ENCODE assay signal across 8 mouse cellular contexts in the genomic region with DNA sequence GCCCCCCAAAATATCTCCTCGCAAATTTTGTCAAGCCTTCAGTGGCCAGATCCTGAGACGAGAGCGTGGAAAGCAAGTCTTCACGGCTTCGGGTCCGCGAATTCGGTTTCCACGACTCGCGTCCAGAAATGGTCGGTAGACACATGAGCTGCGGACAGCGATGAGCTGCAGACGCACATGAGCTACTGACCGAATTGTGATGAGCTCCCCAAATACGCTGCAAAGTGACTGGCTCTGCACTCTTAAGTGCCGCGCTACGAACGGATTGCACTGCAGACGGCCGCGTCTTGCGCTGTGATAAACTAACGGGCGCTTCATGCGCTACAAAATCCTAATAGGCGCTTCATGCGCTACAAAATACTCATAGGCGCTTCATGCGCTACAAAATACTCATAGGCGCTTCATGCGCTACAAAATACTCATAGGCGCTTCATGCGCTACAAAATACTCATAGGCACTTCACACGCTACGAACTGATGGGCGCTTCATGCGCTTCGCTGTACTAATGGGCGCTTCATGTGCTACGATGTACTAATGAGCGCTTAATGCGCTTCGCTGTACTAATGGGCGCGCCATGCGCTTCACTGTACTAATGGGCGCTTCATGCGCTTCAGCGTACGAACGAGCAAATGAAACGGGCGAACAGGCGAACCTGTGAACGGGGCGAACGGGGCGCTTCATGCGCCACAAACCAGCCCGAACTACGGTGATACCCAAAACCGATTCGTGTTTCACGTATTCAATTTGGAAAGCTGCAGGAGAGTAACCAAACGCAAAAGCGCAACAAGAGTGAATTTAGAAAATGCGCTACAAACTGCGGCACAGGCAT. TPM values are rescaled to one million over a fixed set of nuclear protein-coding genes. Genes with fewer than 3 reads are reported as not detected.
A peak's percentile ranks its signal among the peaks of the same experiment; 100 is the strongest.
DNase-seq lines count a peak whose midpoint lies in the region; ATAC-seq lines count a peak whose summit lies in the region.

No protein-coding gene starts in this region.

- peak overlapping the region; percentile 56 for H3K9ac ChIP-seq in hindbrain, embryonic 13.5 days
- peak overlapping the region; percentile 51 for H3K9ac ChIP-seq in lung, embryonic 16.5 days (ENCODE audit: low read length)

- H3K27me3 ChIP-seq in hindbrain, embryonic 13.5 days = no peaks in the 10 kb centered on the region
- H3K27me3 ChIP-seq in lung, embryonic 16.5 days (ENCODE audit: control insufficient read depth, insufficient read depth, low read depth, low read length) = no peaks in the 10 kb centered on the region

- 0 out of 2 replicates have a peak, but pooled peaks cover 6% of the 10 kb centered on the region for H3K4me1 ChIP-seq in hindbrain, embryonic 13.5 days (replicated peaks)
- no peaks in the 10 kb centered on the region for H3K4me1 ChIP-seq in lung, embryonic 16.5 days (replicated peaks; ENCODE audit: control insufficient read depth, insufficient read depth, low read length)

- H3K9me3 ChIP-seq in hindbrain, embryonic 13.5 days = peaks cover 4% of the 10 kb centered on the region; the same call in 1 of the 2 replicates
- H3K9me3 ChIP-seq in lung, embryonic 16.5 days (ENCODE audit: control insufficient read depth, low read length) = peaks cover 24% of the 10 kb centered on the region

- DNase-seq in R1 (ENCODE audit: low read depth, low spot score) = peak; percentile 80
- DNase-seq in cerebellum, adult 11 months = peak; percentile 30
- DNase-seq in layer of hippocampus, postnatal 25 days (ENCODE audit: extremely low spot score in 1 of 2, low spot score in 1 of 2) = peak; percentile 15 to 29
- DNase-seq in retina, adult 2 months (ENCODE audit: low read depth, low spot score) = peak; percentile 57
- DNase-seq in urinary bladder, adult 2 months (ENCODE audit: low spot score) = no peak

- H3K27ac ChIP-seq in hindbrain, embryonic 13.5 days = peak overlapping the region; percentile 42
- H3K27ac ChIP-seq in lung, embryonic 16.5 days (ENCODE audit: low read length) = peak overlapping the region; percentile 6; the same call in 1 of the 2 replicates

- H3K4me3 ChIP-seq in hindbrain, embryonic 13.5 days = peak overlapping the region; percentile 53
- peak overlapping the region; percentile 59 for H3K4me3 ChIP-seq in lung, embryonic 16.5 days (ENCODE audit: low read length)

- no peaks in the 10 kb centered on the region for H3K36me3 ChIP-seq in hindbrain, embryonic 13.5 days
- H3K36me3 ChIP-seq in lung, embryonic 16.5 days (ENCODE audit: control insufficient read depth, insufficient read depth, low read length) = no peaks in the 10 kb centered on the region

- ATAC-seq in frontal cortex, adult (ENCODE audit: low TSS enrichment) = peak; percentile 45
- peak; percentile 43 for ATAC-seq in hindbrain, embryonic 13.5 days (ENCODE audit: low FRiP score)
- no peak for ATAC-seq in lung, embryonic 16.5 days (ENCODE audit: low read depth)

- WGBS in hindbrain, embryonic 13.5 days = 51% methylated on average over 71 of the region's 71 CpGs
- WGBS in lung, embryonic 16.5 days = 48% methylated on average over 71 of the region's 71 CpGs

- peak overlapping the region; percentile 63 for H3K4me2 ChIP-seq in hindbrain, embryonic 13.5 days
- H3K4me2 ChIP-seq in lung, embryonic 16.5 days (ENCODE audit: low read depth, low read length) = peak overlapping the region; percentile 78

RNA-seq across cellular contexts. Expression of a gene that starts 0.8 kb away (rescaled TPM):
- polyA plus RNA-seq in hindbrain, embryonic 13.5 days (2015; fragmentation: Nextera tagmentation; extraction: Ambion mirVana) = 7.3 and 9.0 TPM in 2 replicates
- 1 to 10 TPM; 6.0 to 6.8 TPM for total RNA-seq in layer of hippocampus, postnatal 25 days (2021)
- polyA plus RNA-seq in lung, embryonic 16.5 days (2015; fragmentation: Nextera tagmentation; extraction: Ambion mirVana) = 1.6 and 1.9 TPM in 2 replicates
- 5.5 and 8.5 TPM in 2 replicates for polyA plus RNA-seq in urinary bladder, adult 2 months (2012; rRNA removed)

RNA-seq across cellular contexts. Expression of a gene that starts 0.9 kb away (rescaled TPM):
- 64.4 and 64.6 TPM in 2 replicates for polyA plus RNA-seq in hindbrain, embryonic 13.5 days (2015; fragmentation: Nextera tagmentation; extraction: Ambion mirVana)
- total RNA-seq in layer of hippocampus, postnatal 25 days (2021) = 10 to 100 TPM; 33.3 to 35.3 TPM
- 75.6 and 78.0 TPM in 2 replicates for polyA plus RNA-seq in lung, embryonic 16.5 days (2015; fragmentation: Nextera tagmentation; extraction: Ambion mirVana)
- polyA plus RNA-seq in urinary bladder, adult 2 months (2012; rRNA removed) = 71.6 and 86.3 TPM in 2 replicates
